Mouse (Mus musculus) liver, embryonic 15.5 days (tissue): Measurements from ENCODE around the gene Dnajb3. TPM values are rescaled to one million over a fixed set of nuclear protein-coding genes. Genes with fewer than 3 reads are reported as not detected.

ENCODE experiments used
- ATAC-seq: fragments of 200-750 bp; cut with Nextera tagmentation; 2 replicates; pipeline ENCODE4 v1.8.0; 2017; ENCODE audit warnings: moderate number of reproducible peaks, mild to moderate bottlenecking, moderate library complexity; ENCODE audit not compliant: insufficient read depth
- H3K27ac ChIP-seq: fragments of 300-500 bp; sonication (generic); replicated peaks from 2 replicates; pipeline ENCODE4 v1.5.1; 2015; ENCODE audit warnings: mild to moderate bottlenecking, inconsistent platforms
- H3K27me3 ChIP-seq: fragments of 300-500 bp; sonication (generic); 2 replicates; pipeline ENCODE4 v1.6.1; 2015; ENCODE audit warnings: mild to moderate bottlenecking, inconsistent platforms
- H3K36me3 ChIP-seq: fragments of 300-500 bp; sonication (generic); replicated peaks from 2 replicates; pipeline ENCODE4 v1.6.1; 2015; ENCODE audit warnings: moderate library complexity, mild to moderate bottlenecking, inconsistent platforms
- H3K4me1 ChIP-seq: fragments of 300-500 bp; sonication (generic); replicated peaks from 2 replicates; pipeline ENCODE4 v1.6.1; 2015; ENCODE audit warnings: inconsistent platforms
- H3K4me2 ChIP-seq: fragments of 300-500 bp; sonication (generic); 2 replicates; pipeline ENCODE4 v1.6.1; 2015; ENCODE audit warnings: moderate library complexity, mild to moderate bottlenecking, inconsistent platforms
- H3K4me3 ChIP-seq: fragments of 300-500 bp; sonication (generic); replicated peaks from 2 replicates; pipeline ENCODE4 v1.5.1; 2015; ENCODE audit warnings: mild to moderate bottlenecking, inconsistent platforms
- H3K9ac ChIP-seq: fragments of 300-500 bp; sonication (generic); 2 replicates; pipeline ENCODE4 v1.6.1; 2015; ENCODE audit warnings: moderate library complexity, mild to moderate bottlenecking, inconsistent platforms
- H3K9me3 ChIP-seq: fragments of 300-500 bp; sonication (generic); replicated peaks from 2 replicates; pipeline ENCODE4 v1.6.1; 2016; ENCODE audit warnings: inconsistent platforms
- WGBS: fragments of 180-500 bp; shearing (Covaris S2); methylation state at CpG from one replicate; pipeline ENCODE4 v1.1.7; 2015; ENCODE audit warnings: mixed read lengths; ENCODE audit not compliant: insufficient replicate concordance; 5-methylcytosine and 5-hydroxymethylcytosine counted together
- polyA plus RNA-seq: library from polyadenylated mRNA; unstranded; fragments of >200 nt; fragmentation: Nextera tagmentation; extraction: Ambion mirVana; gene quantifications from 2 replicates; pipeline ENCODE4 v1.2.1, GENCODE M21; 2015

Dnajb3 gene
- 9.8 and 10.4 TPM in 2 replicates for polyA plus RNA-seq

- H3K27ac ChIP-seq = peak within 1 kb of the TSS; percentile 91
- peak within 1 kb of the TSS; percentile 81 for H3K4me2 ChIP-seq
- H3K9me3 ChIP-seq = no peaks in the 10 kb centered on the region
- H3K27me3 ChIP-seq = peaks cover 3% of the 10 kb centered on the region; the same call in 1 of the 2 replicates
- peak within 1 kb of the TSS; percentile 68 for H3K4me3 ChIP-seq
- peaks cover 42% of the 10 kb centered on the region for H3K4me1 ChIP-seq
- peak; percentile 84 for ATAC-seq
- H3K9ac ChIP-seq = peak within 1 kb of the TSS; percentile 75
- 7% methylated on average over 62 of the region's 62 CpGs for WGBS
- H3K36me3 ChIP-seq = no peaks in the 10 kb centered on the region
Measured at GRCm38 (mm10) chr1:88205294-88205922, at the start of gene Dnajb3. Gene Dnajb3 (minus strand): TSS chr1:88205782.

DNA sequence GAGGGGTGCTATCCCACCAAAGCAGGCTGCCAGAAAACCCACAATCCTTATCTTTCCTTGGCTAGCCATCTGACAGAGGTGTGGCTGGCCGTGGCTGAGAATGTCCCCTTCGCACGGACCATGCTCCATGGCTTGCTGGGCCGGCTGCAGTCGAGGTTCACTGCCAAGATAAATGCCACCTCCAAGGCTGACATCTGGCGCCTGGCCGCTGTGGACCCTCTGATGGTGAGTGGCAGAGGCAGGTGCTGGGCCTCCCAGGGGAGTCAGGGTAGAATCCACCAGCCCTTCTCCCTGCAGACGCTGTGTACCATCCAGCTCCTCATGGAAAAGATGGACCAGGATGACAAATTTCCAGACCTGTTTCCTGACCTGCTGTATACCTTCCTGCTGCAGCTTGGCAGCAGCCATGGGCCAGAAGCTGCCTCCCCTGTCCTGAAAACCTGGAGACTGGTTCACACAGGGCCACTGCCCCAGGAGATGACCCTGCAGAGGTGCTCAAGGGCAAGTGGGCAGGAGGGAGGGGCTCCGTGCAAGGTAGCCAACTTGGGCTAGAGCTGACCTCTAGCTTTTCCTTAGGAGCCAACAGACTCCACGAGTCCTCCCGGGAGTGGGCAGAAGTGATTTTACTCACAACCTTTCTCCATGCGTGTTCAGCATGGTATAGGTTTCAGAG is 49.3 kb upstream of the Dnajb3 start:
- peaks cover 10% of the 10 kb centered on the region for H3K4me1 ChIP-seq
- H3K27me3 ChIP-seq = no peaks in the 10 kb centered on the region
- peaks cover 29% of the 10 kb centered on the region; the same call in 1 of the 2 replicates for H3K9me3 ChIP-seq
- H3K9ac ChIP-seq = no peak overlapping the region
- H3K4me3 ChIP-seq = no peak overlapping the region
- H3K27ac ChIP-seq = no peak overlapping the region
- WGBS = 63% methylated on average over 12 of the region's 12 CpGs
- no peak overlapping the region for H3K4me2 ChIP-seq
- no peak for ATAC-seq
- H3K36me3 ChIP-seq = 0 out of 2 replicates have a peak, but pooled peaks cover under 1% of the 10 kb centered on the region

GRCm38 (mm10) chr1:88253540-88253939 is 48.0 kb upstream of the Dnajb3 start:
- Histone ChIP-seq H3K4me1 (no peaks in the 10 kb centered on the region), H3K4me3 (no peak overlapping the region), H3K36me3 (no peaks in the 10 kb centered on the region), H3K4me2 (no peak overlapping the region), H3K27me3 (no peaks in the 10 kb centered on the region), H3K9ac (no peak overlapping the region), H3K9me3 (peaks cover 41% of the 10 kb centered on the region; the same call in 1 of the 2 replicates), H3K27ac (no peak overlapping the region)
- 0 out of 2 replicates have a peak, but pooled peaks have one; percentile 22 for ATAC-seq
- WGBS = 51% methylated on average over 6 of the region's 6 CpGs

- 0 out of 2 replicates have a peak, but pooled peaks have one; percentile 1 for ATAC-seq
- no peak overlapping the region for H3K4me3 ChIP-seq
- no peaks in the 10 kb centered on the region for H3K36me3 ChIP-seq
- H3K4me2 ChIP-seq = no peak overlapping the region
- no peaks in the 10 kb centered on the region for H3K4me1 ChIP-seq
- no peak overlapping the region for H3K27ac ChIP-seq
- no peak overlapping the region for H3K9ac ChIP-seq
- no peaks in the 10 kb centered on the region for H3K27me3 ChIP-seq
- WGBS = 59% methylated on average over 8 of the region's 8 CpGs
- peaks cover 42% of the 10 kb centered on the region; the same call in 1 of the 2 replicates for H3K9me3 ChIP-seq
Measured at GRCm38 (mm10) chr1:88253106-88253505, 47.5 kb upstream of the Dnajb3 start.

GRCm38 (mm10) chr1:88250023-88250422 is 44.4 kb upstream of the Dnajb3 start:
- Histone ChIP-seq H3K4me2 (no peak overlapping the region), H3K36me3 (no peaks in the 10 kb centered on the region), H3K9ac (no peak overlapping the region), H3K4me1 (no peaks in the 10 kb centered on the region), H3K27me3 (no peaks in the 10 kb centered on the region), H3K9me3 (peaks cover 47% of the 10 kb centered on the region; the same call in 1 of the 2 replicates), H3K27ac (no peak overlapping the region), H3K4me3 (no peak overlapping the region)
- 62% methylated on average over 5 of the region's 5 CpGs for WGBS
- ATAC-seq = no peak

DNA sequence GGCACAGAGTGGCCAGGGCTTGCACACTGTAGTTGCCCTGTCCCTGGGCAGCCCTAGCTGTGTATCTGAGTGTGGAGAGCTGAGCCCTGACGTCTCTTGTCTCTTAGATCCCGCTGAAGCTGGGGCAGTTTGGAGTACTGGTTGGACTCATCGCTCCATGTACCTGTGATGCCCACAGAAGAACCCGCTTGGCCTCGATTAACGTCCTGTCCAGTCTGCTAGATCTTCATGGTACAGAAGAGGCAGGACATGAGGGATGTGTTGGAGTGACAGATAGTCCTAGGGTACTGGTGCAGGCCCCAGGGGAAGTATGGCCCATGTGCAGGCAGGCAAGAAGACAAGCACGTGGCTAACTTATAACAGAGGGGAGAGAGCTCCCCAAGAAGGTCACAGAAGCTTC is 44.0 kb upstream of the Dnajb3 start:
- H3K4me3 ChIP-seq = no peak overlapping the region
- H3K4me2 ChIP-seq = no peak overlapping the region
- H3K9me3 ChIP-seq = peaks cover 48% of the 10 kb centered on the region; the same call in 1 of the 2 replicates
- H3K27me3 ChIP-seq = no peaks in the 10 kb centered on the region
- H3K4me1 ChIP-seq = no peaks in the 10 kb centered on the region
- ATAC-seq = no peak
- no peak overlapping the region for H3K9ac ChIP-seq
- H3K36me3 ChIP-seq = no peaks in the 10 kb centered on the region
- 60% methylated on average over 7 of the region's 7 CpGs for WGBS
- no peak overlapping the region for H3K27ac ChIP-seq

- Histone ChIP-seq H3K4me2 (no peak overlapping the region), H3K9me3 (peaks cover 48% of the 10 kb centered on the region; the same call in 1 of the 2 replicates), H3K9ac (no peak overlapping the region), H3K36me3 (no peaks in the 10 kb centered on the region), H3K4me3 (no peak overlapping the region), H3K4me1 (no peaks in the 10 kb centered on the region), H3K27me3 (no peaks in the 10 kb centered on the region), H3K27ac (no peak overlapping the region)
- WGBS = 43% methylated on average over 4 of the region's 4 CpGs
- ATAC-seq = no peak
Measured at GRCm38 (mm10) chr1:88248658-88249057, 43.1 kb upstream of the Dnajb3 start.

DNA sequence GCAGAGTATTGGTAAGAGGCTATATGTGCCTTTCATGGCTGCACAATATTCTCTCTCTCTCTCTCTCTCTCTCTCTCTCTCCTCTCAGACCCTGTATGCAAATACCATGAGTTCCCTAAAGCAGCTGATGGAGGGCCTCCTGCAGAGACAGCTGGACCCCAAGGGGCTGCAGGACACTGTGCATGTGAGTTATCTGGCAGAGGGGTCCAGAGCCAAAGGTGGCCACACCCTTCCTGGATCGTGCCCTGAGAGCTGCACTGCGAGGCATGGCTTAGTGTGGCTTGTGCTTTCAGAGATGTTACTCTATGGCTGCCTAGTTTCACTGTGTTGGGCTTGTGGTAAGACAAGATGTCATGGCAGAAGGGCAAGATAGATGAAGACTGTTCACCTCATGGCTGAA is 42.1 kb upstream of the Dnajb3 start:
- H3K27me3 ChIP-seq = no peaks in the 10 kb centered on the region
- peaks cover 48% of the 10 kb centered on the region; the same call in 1 of the 2 replicates for H3K9me3 ChIP-seq
- no peaks in the 10 kb centered on the region for H3K36me3 ChIP-seq
- H3K27ac ChIP-seq = no peak overlapping the region
- no peak overlapping the region for H3K4me3 ChIP-seq
- 30% methylated on average over 2 of the region's 2 CpGs for WGBS
- H3K9ac ChIP-seq = no peak overlapping the region
- H3K4me2 ChIP-seq = no peak overlapping the region
- H3K4me1 ChIP-seq = no peaks in the 10 kb centered on the region
- ATAC-seq = no peak

- H3K4me1 ChIP-seq = no peaks in the 10 kb centered on the region
- peaks cover 41% of the 10 kb centered on the region; the same call in 1 of the 2 replicates for H3K9me3 ChIP-seq
- no peak overlapping the region for H3K4me3 ChIP-seq
- H3K27ac ChIP-seq = no peak overlapping the region
- 34% methylated on average over 6 of the region's 6 CpGs for WGBS
- H3K4me2 ChIP-seq = no peak overlapping the region
- H3K27me3 ChIP-seq = no peaks in the 10 kb centered on the region
- no peak overlapping the region for H3K9ac ChIP-seq
- no peaks in the 10 kb centered on the region for H3K36me3 ChIP-seq
- ATAC-seq = no peak
Measured at GRCm38 (mm10) chr1:88246386-88246785, 40.8 kb upstream of the Dnajb3 start.

DNA sequence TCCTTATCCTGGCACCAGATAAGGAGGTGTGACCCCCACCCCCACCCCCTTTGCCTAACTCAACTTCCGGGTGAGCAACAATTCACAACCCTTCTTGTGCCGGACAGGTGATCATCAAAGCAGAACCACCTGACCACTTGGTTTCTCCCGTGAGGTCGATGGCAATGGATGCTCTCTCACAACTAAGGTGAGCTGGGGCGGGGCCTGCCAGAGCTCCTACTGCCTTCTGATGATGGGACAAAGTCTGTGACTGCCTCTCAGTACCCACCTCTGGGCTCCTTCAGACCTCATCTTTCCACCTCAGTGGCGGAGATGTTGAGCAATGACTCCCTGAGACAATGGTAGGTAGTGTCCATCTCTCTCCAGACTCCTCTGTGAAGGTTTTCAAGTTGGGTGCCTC is 40.3 kb upstream of the Dnajb3 start:
- Histone ChIP-seq H3K27ac (no peak overlapping the region), H3K4me1 (no peaks in the 10 kb centered on the region), H3K4me2 (no peak overlapping the region), H3K36me3 (no peaks in the 10 kb centered on the region), H3K4me3 (no peak overlapping the region), H3K27me3 (no peaks in the 10 kb centered on the region), H3K9ac (no peak overlapping the region), H3K9me3 (peaks cover 42% of the 10 kb centered on the region; the same call in 1 of the 2 replicates)
- ATAC-seq = no peak
- WGBS = 57% methylated on average over 6 of the region's 6 CpGs

DNA sequence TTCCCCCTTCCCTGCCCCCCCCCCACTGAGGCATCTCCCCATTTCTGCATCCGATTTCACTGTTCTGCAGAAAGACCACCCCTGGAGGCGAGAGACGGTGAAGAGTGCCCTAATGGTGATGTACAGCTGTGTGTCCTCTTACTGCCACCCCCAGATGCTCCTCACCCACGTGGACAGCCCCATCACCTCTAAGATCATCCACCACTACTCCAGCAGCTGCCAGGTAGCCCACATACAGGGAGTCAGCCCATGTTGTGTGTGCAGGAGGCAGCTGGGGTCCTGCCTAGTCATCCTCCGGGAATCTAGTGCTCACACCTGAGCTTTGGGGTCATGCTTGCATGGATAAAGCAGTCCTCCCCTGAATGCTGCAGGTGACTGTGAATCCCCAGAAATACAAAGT is 38.3 kb upstream of the Dnajb3 start:
- ATAC-seq = no peak
- H3K9me3 ChIP-seq = peaks cover 35% of the 10 kb centered on the region
- WGBS = 47% methylated on average over 5 of the region's 5 CpGs
- H3K4me1 ChIP-seq = no peaks in the 10 kb centered on the region
- no peaks in the 10 kb centered on the region for H3K36me3 ChIP-seq
- H3K4me2 ChIP-seq = no peak overlapping the region
- H3K4me3 ChIP-seq = no peak overlapping the region
- no peak overlapping the region for H3K9ac ChIP-seq
- no peak overlapping the region for H3K27ac ChIP-seq
- H3K27me3 ChIP-seq = no peaks in the 10 kb centered on the region
